Comparison of ENCODE assay signal across 8 mouse cellular contexts in the genomic region with DNA sequence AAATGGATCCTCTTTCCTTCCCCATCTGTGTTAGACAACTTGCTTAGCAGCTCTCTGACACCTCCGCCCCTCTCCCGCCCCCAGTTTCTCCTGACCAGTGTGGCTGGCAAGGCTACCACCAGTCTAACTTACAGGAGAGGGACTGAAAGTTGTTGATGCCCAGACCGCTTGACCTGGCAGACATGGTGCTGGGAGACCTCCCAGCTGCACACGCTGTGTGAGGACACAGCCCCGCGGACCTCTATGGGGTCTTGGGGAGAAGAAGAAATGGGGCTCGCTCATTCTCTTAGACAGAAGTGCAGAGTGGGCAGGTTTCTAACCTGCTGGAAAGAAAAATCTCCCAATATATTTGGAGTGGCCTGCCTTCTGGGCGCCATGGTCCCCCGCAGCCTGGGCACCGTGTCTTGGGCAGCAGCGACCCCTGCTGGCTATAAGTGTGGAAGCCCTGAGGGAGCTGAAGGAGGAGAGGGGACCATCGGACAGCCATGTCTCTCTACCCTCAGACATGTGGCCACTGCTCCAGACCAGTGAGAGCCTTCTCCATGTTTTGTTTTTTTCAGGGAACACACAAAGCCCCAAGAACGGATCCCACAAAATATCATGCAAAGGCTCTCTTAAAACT. TPM values are rescaled to one million over a fixed set of nuclear protein-coding genes. Genes with fewer than 3 reads are reported as not detected.
A peak's percentile ranks its signal among the peaks of the same experiment; 100 is the strongest.
DNase-seq lines count a peak whose midpoint lies in the region; ATAC-seq and TF ChIP-seq lines count a peak whose summit lies in the region.

No protein-coding gene starts in this region.

- H3K4me3 ChIP-seq in E14TG2a.4 (replicated peaks; ENCODE audit: low read length) = peak overlapping the region; percentile 56
- H3K4me3 ChIP-seq in forebrain, embryonic 15.5 days = no peak overlapping the region
- no peak overlapping the region for H3K4me3 ChIP-seq in lung, embryonic 14.5 days (ENCODE audit: low read depth, low read length)

- H3K9me3 ChIP-seq in E14TG2a.4 (ENCODE audit: low read length) = no peaks in the 10 kb centered on the region
- no peaks in the 10 kb centered on the region for H3K9me3 ChIP-seq in forebrain, embryonic 15.5 days
- no peaks in the 10 kb centered on the region for H3K9me3 ChIP-seq in lung, embryonic 14.5 days (ENCODE audit: low read depth, low read length)

- no peak overlapping the region for H3K27ac ChIP-seq in forebrain, embryonic 15.5 days (replicated peaks)
- H3K27ac ChIP-seq in lung, embryonic 14.5 days (ENCODE audit: low read depth) = no peak overlapping the region

- H3K27me3 ChIP-seq in E14TG2a.4 (ENCODE audit: insufficient read depth, low read length) = peaks cover 29% of the 10 kb centered on the region
- H3K27me3 ChIP-seq in forebrain, embryonic 15.5 days = no peaks in the 10 kb centered on the region
- H3K27me3 ChIP-seq in lung, embryonic 14.5 days (ENCODE audit: insufficient read depth, low read length) = no peaks in the 10 kb centered on the region; the same call in 1 of the 2 replicates

- no peak overlapping the region for H3K4me2 ChIP-seq in forebrain, embryonic 15.5 days (replicated peaks)
- H3K4me2 ChIP-seq in lung, embryonic 14.5 days = peak overlapping the region; percentile 29; the same call in 1 of the 2 replicates

- H3K4me1 ChIP-seq in E14TG2a.4 (replicated peaks; ENCODE audit: low read depth, low read length) = peaks cover 23% of the 10 kb centered on the region
- 0 out of 2 replicates have a peak, but pooled peaks cover 4% of the 10 kb centered on the region for H3K4me1 ChIP-seq in forebrain, embryonic 15.5 days
- no peaks in the 10 kb centered on the region for H3K4me1 ChIP-seq in lung, embryonic 14.5 days (ENCODE audit: insufficient read depth)

- peak; percentile 27 for DNase-seq in c-Kit-positive CD71-positive TER-119-negative erythroid progenitor cells, embryonic 14.5 days (ENCODE audit: low read depth)
- peak; percentile 75 to 87 for DNase-seq in heart, postnatal 10 days
- peak; percentile 80 for DNase-seq in layer of hippocampus, adult 11-12 months (ENCODE audit: low spot score)
- peak; percentile 89 for DNase-seq in lung, embryonic 14.5 days
- peak; percentile 65 for DNase-seq in ovary, postnatal 10 days (ENCODE audit: low spot score)
- peak; percentile 46 to 81 for DNase-seq in thymus, postnatal 10 days (ENCODE audit: low spot score in 2 of 2)

- TF ChIP-seq CTCF in E14TG2a.4 (conservative IDR thresholded peaks at IDR 0.05; ENCODE audit: low read length) = peak; percentile 81
- peak; percentile 96 for TF ChIP-seq CTCF in lung, embryonic 14.5 days (IDR thresholded peaks at IDR 0.05; ENCODE audit: low read depth)

- peak; percentile 91 for ATAC-seq in forebrain, embryonic 15.5 days (replicated peaks)
- peak; percentile 82 for ATAC-seq in lung, embryonic 14.5 days (ENCODE audit: insufficient read depth)

- no peaks in the 10 kb centered on the region for H3K36me3 ChIP-seq in E14TG2a.4 (ENCODE audit: insufficient read depth, low read length)
- H3K36me3 ChIP-seq in forebrain, embryonic 15.5 days = no peaks in the 10 kb centered on the region
- H3K36me3 ChIP-seq in lung, embryonic 14.5 days (ENCODE audit: insufficient read depth) = no peaks in the 10 kb centered on the region

- WGBS in forebrain, embryonic 15.5 days = 34% methylated on average over 13 of the region's 13 CpGs
- WGBS in lung, embryonic 14.5 days = 22% methylated on average over 13 of the region's 13 CpGs

- intact Hi-C loops in heart, postnatal 10 days (cut with DNase I) = loop anchor here (2.0 to 5.0 kb wide), 3 partner anchors 122 to 1113 kb away; no protein-coding TSS in a partner anchor

- H3K9ac ChIP-seq in forebrain, embryonic 15.5 days (replicated peaks) = no peak overlapping the region
- no peak overlapping the region for H3K9ac ChIP-seq in lung, embryonic 14.5 days

RNA-seq across cellular contexts. Expression of a gene that starts 59.4 kb away (rescaled TPM):
- polyA plus RNA-seq in forebrain, embryonic 15.5 days (2015; fragmentation: Nextera tagmentation; extraction: Ambion mirVana) = 69.5 and 74.5 TPM in 2 replicates
- 10 to 100 TPM; 48.4 to 48.7 TPM for total RNA-seq in heart, postnatal 10 days (2021)
- 63.8 and 68.1 TPM in 2 replicates for polyA plus RNA-seq in lung, embryonic 14.5 days (2014; fragmentation: Nextera tagmentation; extraction: Ambion mirVana)

Comparison
In these comparisons a context has a peak if more than half of its experiments do, and no peak if none do; other contexts are left out.
1. DNase-seq: peak in every context shown above with its lines; median percentile 89 in lung, embryonic 14.5 days; 81 in heart, postnatal 10 days; 80 in layer of hippocampus, adult 11-12 months; 65 in ovary, postnatal 10 days; 64 in thymus, postnatal 10 days; 27 in c-Kit-positive CD71-positive TER-119-negative erythroid progenitor cells, embryonic 14.5 days.